Mouse (Mus musculus): Measurements from ENCODE around the gene Stx17. TPM values are rescaled to one million over a fixed set of nuclear protein-coding genes. Genes with fewer than 3 reads are reported as not detected.

Gene Stx17
- total and polyA plus RNA-seq, 3 experiments: 7.2 to 10.0 (median 8.0) TPM

- Histone ChIP-seq H3K4me3 (replicated peaks in 1 of 3; ENCODE audit: low read depth in 2 of 3, low read length in 2 of 3, poor library complexity in 1 of 3) (no peak overlapping the region), H3K4me2 (ENCODE audit: insufficient read depth, low read depth, poor library complexity, severe bottlenecking) (no peak overlapping the region), H3K9me3 (replicated peaks; ENCODE audit: low read length) (peaks cover 3% of the 10 kb centered on the region), H3K9ac (ENCODE audit: insufficient read depth, low read depth) (no peak overlapping the region), H3K36me3 (replicated peaks in 1 of 2; ENCODE audit: control insufficient read depth in 1 of 2, insufficient read depth in 1 of 2, low read length in 1 of 2) (no peaks in the 10 kb centered on the region), H3K4me1 (ENCODE audit: control insufficient read depth in 1 of 2, insufficient read depth in 2 of 2) (peaks cover 0 to 27% of the 10 kb centered on the region in 2 experiments; a peak in 2 of 4 replicates), H3K79me2 (replicated peaks; ENCODE audit: control insufficient read depth, extremely low read depth, insufficient read depth, poor library complexity, severe bottlenecking) (no peaks in the 10 kb centered on the region), H3K27me3 (replicated peaks) (no peaks in the 10 kb centered on the region), H3K27ac (ENCODE audit: insufficient read depth, low read depth) (no peak overlapping the region)
- in situ Hi-C loops (cut with MboI; ENCODE audit: low pct_ligation_motif_present, low pct_unique_long_range_greater_than_20kb, low sequenced_read_pairs) (loop anchor here (25.0 kb wide), 1 partner anchor 277 kb away; no protein-coding TSS in a partner anchor), dilution Hi-C loops (cut with MboI; ENCODE audit: extremely low pct_ligation_motif_present, extremely low pct_unique_long_range_greater_than_20kb, low sequenced_read_pairs) (no loop called here)
- TF ChIP-seq SIN3A (IDR thresholded peaks at IDR 0.05; ENCODE audit: low read length) (no peak), CHD2 (IDR thresholded peaks at IDR 0.05; ENCODE audit: low read length) (no peak), ZKSCAN1 (IDR thresholded peaks at IDR 0.05; ENCODE audit: borderline replicate concordance, low read depth, low read length) (no peak), MAZ (IDR thresholded peaks at IDR 0.05; ENCODE audit: low read depth, low read length) (no peak), RCOR1 (conservative IDR thresholded peaks at IDR 0.05; ENCODE audit: low read depth, low read length) (no peak)
- no peak for DNase-seq (ENCODE audit: extremely low read depth)
These were observed 14.4 kb upstream of the Stx17 start for GRCm38 (mm10) chr4:48110331-48110730.

GRCm38 (mm10) chr4:48116191-48116590 lies 8.5 kb upstream of the Stx17 start:
- H3K4me1 ChIP-seq (ENCODE audit: control insufficient read depth in 1 of 2, insufficient read depth in 2 of 2): peaks cover 0 to 4% of the 10 kb centered on the region in 2 experiments; a peak in 3 of 4 replicates
- DNase-seq (ENCODE audit: extremely low read depth): peak; percentile 45
- peaks cover 2% of the 10 kb centered on the region for H3K27me3 ChIP-seq (replicated peaks)
- H3K4me3 ChIP-seq (replicated peaks in 1 of 3; ENCODE audit: low read depth in 2 of 3, low read length in 2 of 3, poor library complexity in 1 of 3): no peak overlapping the region
- peak; percentile 66 for TF ChIP-seq SMC3 (IDR thresholded peaks at IDR 0.05; ENCODE audit: low read depth, low read length)
- TF ChIP-seq CHD2 (IDR thresholded peaks at IDR 0.05; ENCODE audit: low read length): no peak
- TF ChIP-seq UBTF (IDR thresholded peaks at IDR 0.05; ENCODE audit: low read depth, low read length): no peak
- 0 out of 2 replicates have a peak, but pooled peaks have one; percentile 39 for TF ChIP-seq NRF1 (IDR thresholded peaks at IDR 0.05; ENCODE audit: low read depth, low read length)
- TF ChIP-seq BHLHE40 (IDR thresholded peaks at IDR 0.05; ENCODE audit: low read depth, low read length): no peak
- TF ChIP-seq ZNF384 (IDR thresholded peaks at IDR 0.05; ENCODE audit: low read depth, low read length): no peak
- peak in 1 of 2 experiments; percentile 74; a peak in 2 of 4 replicates for TF ChIP-seq CTCF (conservative IDR thresholded peaks at IDR 0.05 in 1 of 2, IDR thresholded peaks at IDR 0.05 in 1 of 2; ENCODE audit: low read depth in 2 of 2, low read length in 2 of 2)
- TF ChIP-seq RAD21 (IDR thresholded peaks at IDR 0.05; ENCODE audit: low read depth, low read length): peak; percentile 36
- H3K9me3 ChIP-seq (replicated peaks; ENCODE audit: low read length): peaks cover 3% of the 10 kb centered on the region
- dilution Hi-C loops (cut with MboI; ENCODE audit: extremely low pct_ligation_motif_present, extremely low pct_unique_long_range_greater_than_20kb, low sequenced_read_pairs): no loop called here
- no peak overlapping the region for H3K9ac ChIP-seq (ENCODE audit: insufficient read depth, low read depth)
- in situ Hi-C loops (cut with MboI; ENCODE audit: low pct_ligation_motif_present, low pct_unique_long_range_greater_than_20kb, low sequenced_read_pairs): loop anchor here (25.0 kb wide), 1 partner anchor 271 kb away; no protein-coding TSS in a partner anchor
- H3K36me3 ChIP-seq (replicated peaks in 1 of 2; ENCODE audit: control insufficient read depth in 1 of 2, insufficient read depth in 1 of 2, low read length in 1 of 2): no peaks in the 10 kb centered on the region
- no peak overlapping the region for H3K27ac ChIP-seq (ENCODE audit: insufficient read depth, low read depth)
- no peaks in the 10 kb centered on the region for H3K79me2 ChIP-seq (replicated peaks; ENCODE audit: control insufficient read depth, extremely low read depth, insufficient read depth, poor library complexity, severe bottlenecking)
- no peak overlapping the region for H3K4me2 ChIP-seq (ENCODE audit: insufficient read depth, low read depth, poor library complexity, severe bottlenecking)

GRCm38 (mm10) chr4:48124416-48124772 lies 321 bp upstream of the Stx17 start:
- Histone ChIP-seq H3K4me1 (ENCODE audit: control insufficient read depth in 1 of 2, insufficient read depth in 2 of 2) (0 out of 4 replicates have a peak, but pooled peaks cover 0 to 9% of the 10 kb centered on the region in 2 experiments), H3K4me3 (replicated peaks in 1 of 3; ENCODE audit: low read depth in 2 of 3, low read length in 2 of 3, poor library complexity in 1 of 3) (peak overlapping the region; percentile 59 to 85 (median 73)), H3K4me2 (ENCODE audit: insufficient read depth, low read depth, poor library complexity, severe bottlenecking) (peak overlapping the region; percentile 97), H3K36me3 (replicated peaks in 1 of 2; ENCODE audit: control insufficient read depth in 1 of 2, insufficient read depth in 1 of 2, low read length in 1 of 2) (peaks cover 0 to 2% of the 10 kb centered on the region in 2 experiments), H3K9me3 (replicated peaks; ENCODE audit: low read length) (no peaks in the 10 kb centered on the region), H3K27ac (ENCODE audit: insufficient read depth, low read depth) (no peak overlapping the region), H3K79me2 (replicated peaks; ENCODE audit: control insufficient read depth, extremely low read depth, insufficient read depth, poor library complexity, severe bottlenecking) (no peaks in the 10 kb centered on the region), H3K27me3 (replicated peaks) (peaks cover 8% of the 10 kb centered on the region), H3K9ac (ENCODE audit: insufficient read depth, low read depth) (0 out of 2 replicates have a peak overlapping the region, but pooled peaks have one; percentile 19)
- DNase-seq (ENCODE audit: extremely low read depth): no peak
- in situ Hi-C loops (cut with MboI; ENCODE audit: low pct_ligation_motif_present, low pct_unique_long_range_greater_than_20kb, low sequenced_read_pairs): loop anchor here (25.0 kb wide), 1 partner anchor 263 kb away; no protein-coding TSS in a partner anchor
- dilution Hi-C loops (cut with MboI; ENCODE audit: extremely low pct_ligation_motif_present, extremely low pct_unique_long_range_greater_than_20kb, low sequenced_read_pairs): no loop called here
- TF ChIP-seq ZNF384 (IDR thresholded peaks at IDR 0.05; ENCODE audit: low read depth, low read length) (no peak), JUN (IDR thresholded peaks at IDR 0.05; ENCODE audit: insufficient read depth, low read depth, low read length) (no peak), CHD1 (IDR thresholded peaks at IDR 0.05; ENCODE audit: low read depth, low read length) (no peak), SIN3A (IDR thresholded peaks at IDR 0.05; ENCODE audit: low read length) (0 out of 2 replicates have a peak, but pooled peaks have one; percentile 32)

All from CH12.LX (cell line).